Comparison of ENCODE assay signal across 8 mouse cellular contexts in the genomic region with DNA sequence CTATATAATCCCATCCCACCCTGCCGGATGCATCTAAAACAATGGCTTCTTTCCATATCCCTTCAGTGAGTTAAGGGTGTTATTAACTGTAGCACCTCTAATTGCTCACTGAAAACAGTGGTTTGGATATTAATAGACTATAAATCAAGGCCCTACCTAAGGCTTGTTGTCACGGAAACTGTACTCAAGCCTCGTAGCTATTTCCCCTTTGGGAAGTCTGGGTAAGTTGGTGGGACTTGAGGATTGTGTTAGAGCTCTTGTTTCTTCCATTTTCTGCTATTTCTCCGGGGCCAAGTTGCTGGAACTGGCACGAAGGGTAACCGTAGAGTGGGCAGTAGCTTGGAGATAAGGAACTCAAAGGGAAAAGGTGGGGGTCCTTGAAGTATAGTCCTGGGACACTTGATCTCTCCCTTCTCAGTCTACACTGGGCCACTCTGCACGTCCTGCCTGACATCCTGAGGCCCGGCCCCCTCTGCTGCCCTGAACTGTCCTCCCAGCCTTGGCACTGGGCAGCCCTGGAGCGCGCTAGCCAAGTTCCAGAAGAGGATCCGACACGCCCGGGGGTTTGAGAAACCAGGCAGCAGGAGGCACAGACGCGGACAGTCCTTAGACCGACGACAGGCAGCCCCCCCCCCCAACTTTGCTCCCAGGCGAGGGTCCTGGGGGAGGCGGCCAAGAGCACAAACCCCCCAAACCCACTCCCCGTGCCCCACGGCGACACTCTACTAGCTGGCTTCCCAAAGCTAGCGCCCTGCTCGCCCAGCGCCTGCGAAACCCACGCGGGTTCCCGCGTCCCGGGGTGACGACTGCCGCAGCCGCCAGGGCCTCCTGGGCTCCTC. TPM values are rescaled to one million over a fixed set of nuclear protein-coding genes. Genes with fewer than 3 reads are reported as not detected.
DNase-seq lines count a peak whose midpoint lies in the region; ATAC-seq and TF ChIP-seq lines count a peak whose summit lies in the region.

No protein-coding gene starts in this region.

- H3K4me3 ChIP-seq in heart, postnatal 0 days (ENCODE audit: low read depth, low read length): peak overlapping the region; percentile 65

- peak; percentile 61 to 86 for DNase-seq in adrenal gland, adult (ENCODE audit: inconsistent age in 2 of 2, low spot score in 1 of 2)
- peak; percentile 47 for DNase-seq in c-Kit-negative CD71-positive TER-119-positive erythroid progenitor cells, embryonic 14.5 days (ENCODE audit: low read depth, low spot score)
- DNase-seq in heart, postnatal 0 days (ENCODE audit: low spot score): peak; percentile 66
- peak; percentile 48 for DNase-seq in kidney, postnatal 14 days
- peak; percentile 38 for DNase-seq in lung, postnatal 14 days
- DNase-seq in spleen, adult 12 weeks (ENCODE audit: low spot score): peak; percentile 39
- DNase-seq in thymus, postnatal 36 days: no peak

- peaks cover 13% of the 10 kb centered on the region for H3K4me1 ChIP-seq in heart, postnatal 0 days (ENCODE audit: control insufficient read depth, insufficient read depth)

- ATAC-seq in erythroid progenitor cell, adult 5-6 weeks (replicated peaks; ENCODE audit: low FRiP score, poor library complexity, severe bottlenecking): peak; percentile 50; the same call in 1 of the 2 replicates
- ATAC-seq in heart, postnatal 0 days (ENCODE audit: insufficient read depth, low read depth): peak; percentile 70

- TF ChIP-seq CTCF in heart, postnatal 0 days (IDR thresholded peaks at IDR 0.05; ENCODE audit: low read depth): no peak; the same call in 1 of the 2 replicates

- peak overlapping the region; percentile 77 for H3K4me2 ChIP-seq in heart, postnatal 0 days (ENCODE audit: low read depth, low read length)

- H3K27ac ChIP-seq in heart, postnatal 0 days (ENCODE audit: low read depth): peak overlapping the region; percentile 93

- H3K36me3 ChIP-seq in heart, postnatal 0 days (replicated peaks; ENCODE audit: control insufficient read depth, insufficient read depth, low read length): no peaks in the 10 kb centered on the region

- no peak for TF ChIP-seq EP300 in heart, postnatal 0 days (IDR thresholded peaks at IDR 0.05; ENCODE audit: low read depth)

- peaks cover 18% of the 10 kb centered on the region for H3K27me3 ChIP-seq in heart, postnatal 0 days (ENCODE audit: control insufficient read depth, insufficient read depth, low read length)

- 7% methylated on average over 32 of the region's 34 CpGs for WGBS in heart, postnatal 0 days

- peak overlapping the region; percentile 74 for H3K9ac ChIP-seq in heart, postnatal 0 days (replicated peaks; ENCODE audit: low read depth, low read length)

- H3K9me3 ChIP-seq in heart, postnatal 0 days (replicated peaks; ENCODE audit: control insufficient read depth, low read length): no peaks in the 10 kb centered on the region

RNA-seq across cellular contexts. Expression of gene Sptb, which starts 1.2 kb away (rescaled TPM):
- total RNA-seq in erythroid progenitor cell, adult 5-6 weeks (2015; ENCODE audit: low replicate concordance): 651 and 669 TPM in 2 replicates
- 1,485 and 1,588 TPM in 2 replicates for total RNA-seq in erythroid progenitor cell, adult 5-6 weeks (2017; ENCODE audit: low replicate concordance)
- 36.8 and 37.3 TPM in 2 replicates for total RNA-seq in heart, postnatal 0 days (2014; rRNA removed; ENCODE audit: low replicate concordance)
- polyA plus RNA-seq in heart, postnatal 0 days (2015; fragmentation: Nextera tagmentation; extraction: Ambion mirVana): 4.1 and 4.9 TPM in 2 replicates

RNA-seq across cellular contexts. Expression of gene Churc1, which starts 56.2 kb away (rescaled TPM):
- 28.5 and 66.0 TPM in 2 replicates for total RNA-seq in erythroid progenitor cell, adult 5-6 weeks (2015; ENCODE audit: low replicate concordance)
- total RNA-seq in erythroid progenitor cell, adult 5-6 weeks (2017; ENCODE audit: low replicate concordance): 24.4 and 42.7 TPM in 2 replicates
- total RNA-seq in heart, postnatal 0 days (2014; rRNA removed; ENCODE audit: low replicate concordance): 131 and 172 TPM in 2 replicates
- 307 TPM in 2 replicates for polyA plus RNA-seq in heart, postnatal 0 days (2015; fragmentation: Nextera tagmentation; extraction: Ambion mirVana)

RNA-seq across cellular contexts. Expression of gene Fntb, which starts 56.2 kb away (rescaled TPM):
- total RNA-seq in erythroid progenitor cell, adult 5-6 weeks (2015; ENCODE audit: low replicate concordance): 51.9 and 77.1 TPM in 2 replicates
- 21.3 and 47.2 TPM in 2 replicates for total RNA-seq in erythroid progenitor cell, adult 5-6 weeks (2017; ENCODE audit: low replicate concordance)
- total RNA-seq in heart, postnatal 0 days (2014; rRNA removed; ENCODE audit: low replicate concordance): 15.1 and 20.0 TPM in 2 replicates
- polyA plus RNA-seq in heart, postnatal 0 days (2015; fragmentation: Nextera tagmentation; extraction: Ambion mirVana): 13.0 and 13.2 TPM in 2 replicates

Comparison
In these comparisons a context has a peak if more than half of its experiments do, and no peak if none do; other contexts are left out.
1. DNase-seq: peak in adrenal gland, adult (2 of 2), c-Kit-negative CD71-positive TER-119-positive erythroid progenitor cells, embryonic 14.5 days (single experiment), heart, postnatal 0 days (single experiment), kidney, postnatal 14 days (single experiment), lung, postnatal 14 days (single experiment) and spleen, adult 12 weeks (single experiment); none in thymus, postnatal 36 days (0 of 2).
2. RNA of gene Sptb, which starts 1.2 kb away (total RNA-seq): 651 to 1,588 TPM in erythroid progenitor cell, adult 5-6 weeks; 36.8 to 37.3 TPM in heart, postnatal 0 days; every median in the first group is over 10 times any median in the second.